Mouse (Mus musculus): ENCODE measurements around the gene Fcna. TPM values are rescaled to one million over a fixed set of nuclear protein-coding genes. Genes with fewer than 3 reads are reported as not detected.

Gene Fcna
- polyA plus RNA-seq, 1 experiment, result 0.14 TPM

DNA sequence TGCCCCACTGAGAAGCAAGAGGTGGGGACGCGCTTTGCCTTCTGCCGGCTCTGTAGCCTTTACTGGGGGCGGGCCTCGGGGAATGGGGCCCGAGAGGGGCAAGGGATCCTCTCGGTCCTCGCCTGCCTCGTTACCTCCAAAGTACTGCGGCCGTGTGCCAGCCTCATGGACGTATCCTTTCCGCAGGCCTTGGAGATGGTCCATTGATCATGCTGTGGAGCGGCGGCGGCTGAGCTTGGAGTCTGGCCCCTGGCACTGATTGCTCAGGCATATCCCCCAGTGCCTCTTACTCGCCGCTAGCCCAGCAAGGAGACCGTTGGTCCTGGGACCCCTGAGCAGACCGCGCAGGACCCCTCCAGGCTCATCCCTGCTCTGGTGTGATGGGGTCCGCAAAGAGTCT is 11.4 kb downstream of the Fcna start:
- Histone ChIP-seq H3K79me2 (ENCODE audit: control insufficient read depth, insufficient read depth) (no peaks in the 10 kb centered on the region), H3K27me3 (ENCODE audit: control insufficient read depth, insufficient read depth, insufficient read length) (peaks cover 38% of the 10 kb centered on the region), H3K4me3 (ENCODE audit: insufficient read depth, poor library complexity, severe bottlenecking) (no peak overlapping the region), H3ac (ENCODE audit: control insufficient read depth, insufficient read length, low read depth) (no peak overlapping the region), H3K36me3 (ENCODE audit: control insufficient read depth, insufficient read depth) (no peaks in the 10 kb centered on the region), H3K79me3 (ENCODE audit: low read depth) (no peaks in the 10 kb centered on the region)
- TF ChIP-seq FOSL1 (IDR thresholded peaks at IDR 0.05; ENCODE audit: insufficient read depth, low read length, poor library complexity, severe bottlenecking) (no peak), MAX (IDR thresholded peaks at IDR 0.05) (no peak)

DNA sequence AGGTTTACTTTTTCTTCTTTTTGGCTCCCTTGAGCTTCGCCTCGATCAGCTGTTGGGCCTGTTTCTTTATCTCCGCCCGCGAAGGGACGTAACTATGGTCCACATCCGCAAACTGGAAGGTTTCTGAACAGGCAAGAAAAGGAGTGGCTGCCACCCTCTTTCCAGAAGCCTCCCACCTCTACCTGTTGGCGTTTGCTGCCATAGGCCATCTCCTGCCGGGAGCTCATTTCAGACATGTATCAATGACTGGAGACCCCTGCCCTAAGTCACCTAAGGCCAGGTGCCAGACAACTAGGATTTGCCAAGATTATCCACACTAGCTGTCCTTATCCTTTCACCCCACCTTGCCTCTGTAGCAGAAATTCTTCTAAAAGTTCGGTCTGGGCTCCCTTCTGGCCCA is 19.2 kb downstream of the Fcna start:
- Histone ChIP-seq H3K79me3 (ENCODE audit: low read depth) (peaks cover 36% of the 10 kb centered on the region), H3ac (ENCODE audit: control insufficient read depth, insufficient read length, low read depth) (no peak overlapping the region), H3K36me3 (ENCODE audit: control insufficient read depth, insufficient read depth) (peaks cover 6% of the 10 kb centered on the region), H3K79me2 (ENCODE audit: control insufficient read depth, insufficient read depth) (peaks cover 46% of the 10 kb centered on the region), H3K4me3 (ENCODE audit: insufficient read depth, poor library complexity, severe bottlenecking) (no peak overlapping the region), H3K27me3 (ENCODE audit: control insufficient read depth, insufficient read depth, insufficient read length) (peaks cover 6% of the 10 kb centered on the region)
- TF ChIP-seq MAX (IDR thresholded peaks at IDR 0.05), result no peak
- TF ChIP-seq MYOG (IDR thresholded peaks at IDR 0.05; ENCODE audit: control insufficient read depth, extremely low read depth, insufficient read length), result no peak
- no peak for TF ChIP-seq FOSL1 (IDR thresholded peaks at IDR 0.05; ENCODE audit: insufficient read depth, low read length, poor library complexity, severe bottlenecking)
- no peak for TF ChIP-seq CTCF (IDR thresholded peaks at IDR 0.05; ENCODE audit: control insufficient read depth, insufficient read depth, insufficient read length)
- no peak for TF ChIP-seq MYOD1 (IDR thresholded peaks at IDR 0.05; ENCODE audit: control insufficient read depth, insufficient read length, low read depth)
- TF ChIP-seq USF1 (IDR thresholded peaks at IDR 0.05; ENCODE audit: low read depth), result no peak
- no peak for TF ChIP-seq CEBPB (IDR thresholded peaks at IDR 0.05; ENCODE audit: low read depth)

DNA sequence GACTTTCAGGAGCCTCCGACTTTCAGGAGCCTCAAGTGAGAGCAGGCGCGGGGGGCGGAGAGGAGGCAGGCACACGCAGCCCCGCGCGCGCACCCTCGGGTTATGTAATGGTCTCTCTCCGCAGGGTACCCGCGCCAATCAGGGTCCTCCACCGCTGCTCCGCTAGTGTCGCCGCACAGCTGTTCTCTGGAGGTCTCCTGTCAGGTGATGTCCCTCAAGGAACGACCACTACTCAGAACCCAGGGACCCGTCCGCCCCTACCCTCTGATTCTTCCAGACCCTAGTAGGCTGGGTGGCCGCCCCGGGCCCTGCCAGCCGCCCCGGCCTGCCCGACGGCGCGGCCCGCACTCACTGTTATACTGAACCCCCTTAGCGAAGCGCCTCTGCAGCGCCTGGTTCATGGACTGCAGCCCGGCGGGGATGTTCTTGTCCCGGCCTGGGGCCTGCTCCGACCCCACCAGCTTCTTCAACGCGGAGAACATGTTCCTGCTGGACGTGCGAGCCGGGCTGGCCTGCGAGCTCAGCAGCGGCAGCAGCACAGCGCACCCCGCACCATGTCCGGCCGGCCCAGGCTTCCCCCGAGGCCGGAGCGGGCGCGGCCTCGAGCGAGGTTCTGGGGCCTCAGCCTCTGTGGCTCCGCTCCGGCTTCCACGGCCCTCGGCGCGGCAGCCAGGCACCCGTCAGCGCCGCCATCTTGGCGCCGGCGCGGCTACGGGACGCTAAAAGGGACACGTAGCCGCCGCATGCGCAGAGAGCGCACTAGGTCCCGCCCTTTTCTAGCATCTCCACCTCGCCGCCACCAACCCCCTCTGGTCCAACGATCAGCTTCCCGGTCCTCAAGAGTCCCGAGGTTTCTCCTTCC is 19.8 kb downstream of the Fcna start, which contains the start of gene Rabl6:
Gene Rabl6 (minus strand): TSS at position 761 of the 862 bp plus-strand sequence.
- Histone ChIP-seq H3ac (ENCODE audit: control insufficient read depth, insufficient read length, low read depth) (peak within 1 kb of the TSS; percentile 79), H3K4me3 (ENCODE audit: insufficient read depth, poor library complexity, severe bottlenecking) (peak within 1 kb of the TSS; percentile 99), H3K36me3 (ENCODE audit: control insufficient read depth, insufficient read depth) (peaks cover 7% of the 10 kb centered on the region), H3K79me3 (ENCODE audit: low read depth) (peaks cover 41% of the 10 kb centered on the region), H3K79me2 (ENCODE audit: control insufficient read depth, insufficient read depth) (peaks cover 53% of the 10 kb centered on the region), H3K27me3 (ENCODE audit: control insufficient read depth, insufficient read depth, insufficient read length) (no peaks in the 10 kb centered on the region)
- TF ChIP-seq MYOD1 (IDR thresholded peaks at IDR 0.05; ENCODE audit: control insufficient read depth, insufficient read length, low read depth) (no peak), MAX (IDR thresholded peaks at IDR 0.05) (peak; percentile 100)

DNA sequence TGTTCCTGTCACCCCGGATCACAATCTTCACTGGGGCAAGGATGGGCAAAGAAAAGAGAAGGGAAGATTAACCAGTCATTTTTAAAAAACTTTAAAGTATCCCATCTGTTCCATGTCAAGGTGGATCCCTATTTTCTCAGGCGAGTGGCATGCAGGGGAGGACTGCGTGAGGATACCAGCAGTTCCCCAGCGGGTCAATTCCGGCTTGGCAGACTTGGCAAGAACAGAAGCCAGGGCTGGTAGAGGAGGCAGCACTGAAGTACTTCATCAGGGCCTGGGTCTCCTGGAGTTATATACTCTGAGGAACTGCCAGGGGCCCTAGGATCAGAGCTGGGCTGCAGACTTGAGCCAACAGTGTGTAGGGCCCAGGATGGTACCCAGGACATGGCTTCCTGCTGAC is 25.3 kb downstream of the Fcna start:
- no peak overlapping the region for H3K4me3 ChIP-seq (ENCODE audit: insufficient read depth, poor library complexity, severe bottlenecking)
- no peak for TF ChIP-seq MYOD1 (IDR thresholded peaks at IDR 0.05; ENCODE audit: control insufficient read depth, insufficient read length, low read depth)
- TF ChIP-seq CEBPB (IDR thresholded peaks at IDR 0.05; ENCODE audit: low read depth), result no peak
- no peak for TF ChIP-seq FOSL1 (IDR thresholded peaks at IDR 0.05; ENCODE audit: insufficient read depth, low read length, poor library complexity, severe bottlenecking)
- TF ChIP-seq CTCF (IDR thresholded peaks at IDR 0.05; ENCODE audit: control insufficient read depth, insufficient read depth, insufficient read length), result no peak
- TF ChIP-seq MAX (IDR thresholded peaks at IDR 0.05), result no peak
- no peak for TF ChIP-seq MYOG (IDR thresholded peaks at IDR 0.05; ENCODE audit: control insufficient read depth, extremely low read depth, insufficient read length)
- no peak for TF ChIP-seq USF1 (IDR thresholded peaks at IDR 0.05; ENCODE audit: low read depth)
- H3K79me3 ChIP-seq (ENCODE audit: low read depth), result peaks cover 39% of the 10 kb centered on the region
- H3K36me3 ChIP-seq (ENCODE audit: control insufficient read depth, insufficient read depth), result peaks cover 58% of the 10 kb centered on the region
- H3K27me3 ChIP-seq (ENCODE audit: control insufficient read depth, insufficient read depth, insufficient read length), result no peaks in the 10 kb centered on the region
- peaks cover 53% of the 10 kb centered on the region for H3K79me2 ChIP-seq (ENCODE audit: control insufficient read depth, insufficient read depth)
- no peak overlapping the region for H3ac ChIP-seq (ENCODE audit: control insufficient read depth, insufficient read length, low read depth)

DNA sequence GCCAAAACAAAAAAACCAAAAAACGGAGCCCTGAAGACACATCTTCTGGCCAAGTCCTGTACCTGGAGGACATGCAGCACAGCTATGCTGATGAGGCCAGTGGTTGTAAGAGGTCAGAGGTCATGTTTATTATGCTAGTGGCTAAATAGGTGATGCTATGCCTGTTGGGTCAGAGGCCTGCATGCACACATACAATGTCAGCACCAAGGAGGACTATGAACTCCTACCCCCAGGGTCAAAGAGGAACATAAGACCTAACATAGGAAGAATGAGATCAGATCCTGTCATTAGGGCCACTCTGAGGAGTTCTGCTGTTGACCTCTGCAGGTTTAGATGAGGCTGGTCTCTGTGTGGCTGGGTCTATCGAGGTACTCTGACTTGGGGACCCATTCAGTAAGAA is 27.8 kb downstream of the Fcna start:
- Histone ChIP-seq H3K36me3 (ENCODE audit: control insufficient read depth, insufficient read depth) (peaks cover 78% of the 10 kb centered on the region), H3K4me3 (ENCODE audit: insufficient read depth, poor library complexity, severe bottlenecking) (no peak overlapping the region), H3K27me3 (ENCODE audit: control insufficient read depth, insufficient read depth, insufficient read length) (no peaks in the 10 kb centered on the region), H3K79me3 (ENCODE audit: low read depth) (peaks cover 15% of the 10 kb centered on the region), H3ac (ENCODE audit: control insufficient read depth, insufficient read length, low read depth) (no peak overlapping the region), H3K79me2 (ENCODE audit: control insufficient read depth, insufficient read depth) (peaks cover 28% of the 10 kb centered on the region)
- TF ChIP-seq USF1 (IDR thresholded peaks at IDR 0.05; ENCODE audit: low read depth), result no peak
- TF ChIP-seq MYOG (IDR thresholded peaks at IDR 0.05; ENCODE audit: control insufficient read depth, extremely low read depth, insufficient read length), result no peak
- TF ChIP-seq MAX (IDR thresholded peaks at IDR 0.05), result no peak
- no peak for TF ChIP-seq CTCF (IDR thresholded peaks at IDR 0.05; ENCODE audit: control insufficient read depth, insufficient read depth, insufficient read length)
- no peak for TF ChIP-seq MYOD1 (IDR thresholded peaks at IDR 0.05; ENCODE audit: control insufficient read depth, insufficient read length, low read depth)
- no peak for TF ChIP-seq FOSL1 (IDR thresholded peaks at IDR 0.05; ENCODE audit: insufficient read depth, low read length, poor library complexity, severe bottlenecking)

DNA sequence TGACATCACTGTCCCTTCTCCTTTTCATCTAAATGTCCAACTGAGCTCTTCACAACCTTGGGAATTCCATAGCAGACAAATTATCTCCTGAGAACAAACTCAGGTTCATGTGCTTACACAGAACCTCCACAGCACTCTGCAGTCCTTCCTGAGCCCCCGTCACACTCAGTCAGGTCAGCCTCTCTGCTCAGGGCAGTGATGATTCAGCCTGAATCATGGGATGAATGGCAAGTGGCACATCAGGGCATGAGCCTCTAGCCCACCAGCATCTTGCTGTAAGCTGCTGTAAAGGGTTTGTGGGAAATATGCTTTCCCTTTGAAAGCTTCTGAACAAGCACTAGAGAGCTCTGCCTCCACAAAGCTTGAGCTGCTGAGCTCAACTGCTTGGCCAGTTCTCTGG is 29.1 kb downstream of the Fcna start:
- H3ac ChIP-seq (ENCODE audit: control insufficient read depth, insufficient read length, low read depth), result no peak overlapping the region
- TF ChIP-seq FOSL1 (IDR thresholded peaks at IDR 0.05; ENCODE audit: insufficient read depth, low read length, poor library complexity, severe bottlenecking), result no peak
- TF ChIP-seq CEBPB (IDR thresholded peaks at IDR 0.05; ENCODE audit: low read depth), result no peak
- TF ChIP-seq USF1 (IDR thresholded peaks at IDR 0.05; ENCODE audit: low read depth), result no peak
- TF ChIP-seq CTCF (IDR thresholded peaks at IDR 0.05; ENCODE audit: control insufficient read depth, insufficient read depth, insufficient read length), result no peak
- H3K4me3 ChIP-seq (ENCODE audit: insufficient read depth, poor library complexity, severe bottlenecking), result no peak overlapping the region
- no peaks in the 10 kb centered on the region for H3K27me3 ChIP-seq (ENCODE audit: control insufficient read depth, insufficient read depth, insufficient read length)
- H3K79me3 ChIP-seq (ENCODE audit: low read depth), result peaks cover 6% of the 10 kb centered on the region
- H3K79me2 ChIP-seq (ENCODE audit: control insufficient read depth, insufficient read depth), result peaks cover 15% of the 10 kb centered on the region
- H3K36me3 ChIP-seq (ENCODE audit: control insufficient read depth, insufficient read depth), result peaks cover 86% of the 10 kb centered on the region
